Mouse (Mus musculus): Measurements from ENCODE around the gene Gm49366.

- TF ChIP-seq ZC3H11A (IDR thresholded peaks at IDR 0.05; ENCODE audit: borderline replicate concordance, low read depth, low read length) (no peak), CHD2 (IDR thresholded peaks at IDR 0.05; ENCODE audit: low read depth, low read length) (no peak)
Measured at GRCm38 (mm10) chr12:84068986-84069385, 30.3 kb downstream of the Gm49366 start, which contains the start of gene Acot5.

All from ES-E14 (cell line).